In the genomic region with DNA sequence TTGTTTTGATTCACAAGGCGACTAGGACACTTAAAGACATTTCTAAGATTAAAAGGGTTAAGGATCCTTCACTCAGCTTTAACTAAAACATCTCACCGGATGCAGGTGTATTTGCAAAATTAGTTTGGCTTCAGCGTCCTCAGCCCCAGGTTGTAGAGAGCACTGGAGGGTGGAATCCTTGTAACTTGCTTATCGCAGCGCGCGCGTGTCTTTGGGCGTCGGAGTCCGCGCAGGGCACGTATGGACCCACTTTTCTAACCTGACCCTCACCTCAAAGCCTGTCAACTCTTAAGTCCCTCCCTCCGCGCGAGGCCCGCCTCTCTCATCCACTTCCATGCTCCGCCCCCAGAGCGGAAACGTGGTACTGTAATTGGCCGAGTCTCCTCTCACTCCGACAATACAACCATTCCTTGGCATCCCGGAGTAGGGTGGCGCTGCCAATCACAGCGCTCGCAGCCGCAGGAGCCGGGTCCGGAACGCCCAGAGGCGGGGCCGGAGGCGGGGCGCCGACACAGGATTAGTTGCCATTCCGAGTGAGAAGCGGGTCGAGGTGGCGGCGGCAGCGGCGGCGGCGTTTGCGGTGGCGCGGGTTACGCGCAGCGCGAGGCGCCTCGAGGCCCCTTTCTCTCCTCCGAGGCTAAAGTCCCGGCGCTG, we compare ENCODE assay signal across 8 mouse cellular contexts. TPM values are rescaled to one million over a fixed set of nuclear protein-coding genes. Genes with fewer than 3 reads are reported as not detected.
DNase-seq lines count a peak whose midpoint lies in the region; ATAC-seq and TF ChIP-seq lines count a peak whose summit lies in the region.

No protein-coding gene starts in this region.

- no peaks in the 10 kb centered on the region for H3K36me3 ChIP-seq in hindbrain, embryonic 13.5 days

- DNase-seq in Patski (ENCODE audit: low read depth, low spot score): peak; percentile 89
- peak; percentile 99 for DNase-seq in cerebellum, postnatal 14 days
- DNase-seq in frontal cortex, postnatal 14 days (ENCODE audit: low spot score in 2 of 2): peak; percentile 99 to 100
- peak; percentile 93 to 96 for DNase-seq in layer of hippocampus, postnatal 25 days (ENCODE audit: extremely low spot score in 1 of 2, low spot score in 1 of 2)
- DNase-seq in lung, postnatal 25 days (ENCODE audit: low spot score): peak; percentile 100
- DNase-seq in retina, embryonic 14.5 days (ENCODE audit: low spot score): peak; percentile 98
- DNase-seq in thymus, postnatal 4 days: peak; percentile 99

- peaks cover 26% of the 10 kb centered on the region for H3K4me1 ChIP-seq in hindbrain, embryonic 13.5 days (replicated peaks)

- in situ Hi-C loops in Patski (cut with MboI; ENCODE audit: low pct_unique_long_range_greater_than_20kb): loop anchor here (25.0 kb wide), 1 partner anchor 647 kb away; no protein-coding TSS in a partner anchor

- H3K4me2 ChIP-seq in hindbrain, embryonic 13.5 days: peak overlapping the region; percentile 82

- peak overlapping the region; percentile 98 for H3K9ac ChIP-seq in hindbrain, embryonic 13.5 days

- H3K27ac ChIP-seq in hindbrain, embryonic 13.5 days: peak overlapping the region; percentile 100

- no peaks in the 10 kb centered on the region for H3K9me3 ChIP-seq in hindbrain, embryonic 13.5 days

- peak; percentile 99 for ATAC-seq in Patski
- ATAC-seq in hindbrain, embryonic 13.5 days (ENCODE audit: low FRiP score): peak; percentile 99

- no peak for TF ChIP-seq CTCF in Patski (IDR thresholded peaks at IDR 0.05)

- H3K27me3 ChIP-seq in Patski: no peaks in the 10 kb centered on the region
- no peaks in the 10 kb centered on the region for H3K27me3 ChIP-seq in hindbrain, embryonic 13.5 days

- peak overlapping the region; percentile 92 for H3K4me3 ChIP-seq in hindbrain, embryonic 13.5 days

- CTCF ChIA-PET in Patski (lab: Charles Lee): no interaction called here

- POLR2A ChIA-PET in Patski (lab: Charles Lee): interaction anchor here (0.7 kb wide), 1 partner anchor 318 kb away, joined by 3 read pairs; no protein-coding TSS in a partner anchor

- under 1% methylated on average over 55 of the region's 56 CpGs for WGBS in hindbrain, embryonic 13.5 days

RNA-seq across cellular contexts. Expression of a gene that starts 0.4 kb away (rescaled TPM):
- 2.2 TPM for polyA plus RNA-seq in Patski (2021)
- 9.0 and 9.7 TPM in 2 replicates for polyA plus RNA-seq in hindbrain, embryonic 13.5 days (2015; fragmentation: Nextera tagmentation; extraction: Ambion mirVana)
- 10 to 100 TPM; 64.7 to 74.9 TPM for total RNA-seq in layer of hippocampus, postnatal 25 days (2021)

Comparison
In these comparisons a context has a peak if more than half of its experiments do, and no peak if none do; other contexts are left out.
1. Peak in every context shown above with its lines: DNase-seq, ATAC-seq, H3K4me3 ChIP-seq and H3K27ac ChIP-seq.